Mouse (Mus musculus) forelimb bud, embryonic 11.5 days (tissue): ENCODE measurements around the gene Gprc5b.

ENCODE experiments used
- DNase-seq: peaks from one replicate; pipeline ENCODE4 v3.0.0-alpha.2; 2012; ENCODE audit warnings: low read depth, low spot score

Gprc5b gene

DNA sequence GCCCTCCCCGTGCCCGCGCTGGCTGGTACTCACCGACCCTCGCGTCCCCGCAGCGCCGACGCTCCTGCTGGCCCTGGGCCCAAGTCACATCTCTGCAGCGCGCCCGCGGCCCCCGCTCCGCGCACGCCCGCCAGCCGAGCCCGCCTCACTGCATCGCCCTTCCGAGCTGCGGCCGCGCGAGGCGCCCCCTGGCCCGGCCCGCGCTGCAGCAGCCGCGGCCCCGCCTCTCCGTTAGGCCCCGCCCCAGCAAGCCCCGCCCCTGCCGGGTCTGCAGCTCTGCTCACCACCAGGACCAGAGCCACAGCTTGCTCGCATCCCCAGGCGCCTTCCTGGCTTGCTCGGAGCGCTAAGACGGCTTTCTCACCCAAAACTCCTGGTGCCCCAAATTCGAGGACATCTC, at the start of gene Gprc5b:
Gene Gprc5b, minus strand, starts transcription at position 205 of the 400 bp plus-strand sequence.
- DNase-seq, result peak; percentile 78

DNA sequence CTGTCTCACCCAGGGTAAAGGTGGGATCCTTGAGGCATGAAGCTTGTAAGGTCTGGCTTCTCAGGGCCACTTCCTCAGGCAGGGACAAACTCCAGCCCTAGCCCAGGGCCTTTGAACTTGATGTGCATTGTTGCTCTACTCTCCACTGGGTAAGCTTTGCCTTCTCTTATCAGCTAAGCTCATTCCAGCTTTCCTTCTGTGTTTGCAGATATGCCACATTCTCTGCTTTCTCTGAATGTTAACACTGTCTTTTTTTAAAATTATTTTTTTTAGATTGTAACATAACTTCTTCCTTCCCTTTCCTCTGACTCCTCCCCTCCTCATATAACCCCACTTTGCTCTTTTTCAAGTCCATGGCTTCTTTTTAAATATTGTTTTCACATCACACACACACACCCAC, 46.5 kb upstream of the Gprc5b start:
- no peak for DNase-seq

DNA sequence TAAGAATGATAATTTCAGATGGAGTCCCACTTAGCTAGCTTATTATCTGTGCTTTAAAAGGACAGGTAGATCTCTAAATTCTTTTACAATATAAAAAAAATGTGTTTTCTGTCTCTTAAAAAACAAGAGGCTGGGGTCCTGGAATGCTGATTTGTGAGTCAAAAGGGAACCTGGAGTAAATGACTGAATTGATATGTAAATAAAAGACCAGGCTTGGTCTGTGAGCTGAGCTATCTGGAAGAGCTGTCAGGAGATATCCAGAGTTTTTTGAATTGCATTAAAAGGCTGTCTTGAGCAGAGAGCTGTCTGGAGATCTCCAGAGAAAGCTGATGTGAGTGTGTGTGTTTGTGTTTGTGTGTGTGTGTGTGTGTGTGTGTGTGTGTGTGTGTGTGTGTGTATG, 42.6 kb upstream of the Gprc5b start:
- no peak for DNase-seq

- no peak for DNase-seq
Measured at GRCm38 (mm10) chr7:119034243-119034961, 39.4 kb upstream of the Gprc5b start.

GRCm38 (mm10) chr7:119023394-119023921, 28.4 kb upstream of the Gprc5b start:
- DNase-seq, result peak; percentile 58

- peak; percentile 18 for DNase-seq
Measured at GRCm38 (mm10) chr7:119022238-119023156, 27.5 kb upstream of the Gprc5b start.

DNA sequence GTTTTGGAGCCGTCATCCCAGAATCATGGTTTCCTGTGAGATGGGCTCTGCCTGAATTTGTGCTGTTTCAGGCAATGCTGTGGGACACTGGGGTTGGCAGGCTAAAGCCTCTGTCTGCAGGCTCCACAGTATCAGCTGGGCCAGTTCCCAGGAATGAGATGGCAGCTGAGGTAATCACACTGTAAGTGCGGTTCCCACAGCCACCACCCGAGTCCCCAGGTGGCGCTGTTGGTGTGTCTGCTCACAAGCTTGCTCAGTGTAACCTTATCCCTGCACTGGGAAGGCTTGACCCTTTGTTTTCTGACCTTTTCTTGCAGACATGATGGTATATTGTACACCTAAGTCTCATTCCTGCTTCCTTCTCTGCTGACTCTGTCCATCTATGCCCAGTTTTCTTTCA, 24.5 kb upstream of the Gprc5b start:
- DNase-seq, result peak; percentile 69

DNA sequence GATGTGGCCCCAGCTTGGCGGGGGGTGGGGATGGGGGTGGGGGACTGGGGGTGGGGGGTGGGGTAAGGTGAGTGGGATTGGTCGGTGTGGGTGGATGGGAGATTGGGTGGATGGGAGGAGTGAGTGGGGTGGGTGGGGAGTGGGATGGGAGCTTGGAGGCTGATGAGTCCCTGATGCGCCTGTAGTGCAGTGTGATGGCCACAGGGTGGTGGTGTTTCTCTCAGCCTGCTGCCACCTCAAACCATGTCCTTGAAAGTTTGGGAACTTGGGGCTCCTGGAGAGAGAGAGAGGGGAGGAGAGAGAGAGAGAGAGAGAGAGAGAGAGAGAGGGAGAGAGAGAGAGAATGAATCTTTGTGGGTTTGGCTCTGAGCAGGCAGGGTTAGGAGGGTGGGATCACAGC, 20.7 kb upstream of the Gprc5b start:
- DNase-seq, result peak; percentile 34

GRCm38 (mm10) chr7:119010854-119011529, 16.0 kb upstream of the Gprc5b start:
- DNase-seq, result peak; percentile 56

DNA sequence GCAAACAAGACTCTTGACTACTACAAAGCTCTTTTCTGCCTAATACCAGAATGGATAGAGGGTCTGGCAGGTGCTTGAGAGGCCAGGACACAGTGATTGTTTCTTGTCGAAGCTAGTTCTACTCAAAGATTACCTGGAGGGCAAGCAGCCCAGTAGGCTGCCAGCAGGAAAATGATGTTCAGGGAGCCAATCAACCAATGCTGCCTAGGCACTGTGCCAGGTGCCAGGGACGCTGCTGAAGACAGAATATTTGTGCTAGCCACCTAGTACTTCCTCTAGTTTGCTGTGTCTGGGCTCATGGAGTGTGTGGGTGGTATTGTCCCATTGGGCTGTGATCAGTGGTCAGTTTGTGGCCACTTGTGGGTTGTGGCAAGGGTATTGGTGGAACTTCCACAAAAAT, 7.5 kb upstream of the Gprc5b start:
- no peak for DNase-seq

- no peak for DNase-seq
Measured at GRCm38 (mm10) chr7:119001965-119002364, 7.0 kb upstream of the Gprc5b start.

- no peak for DNase-seq
Measured at GRCm38 (mm10) chr7:118999857-119000256, 4.8 kb upstream of the Gprc5b start.

GRCm38 (mm10) chr7:118996137-118996837, 1.3 kb upstream of the Gprc5b start:
- peak; percentile 93 for DNase-seq

- DNase-seq, result no peak
Measured at GRCm38 (mm10) chr7:118995671-118996070, 660 bp upstream of the Gprc5b start.

DNA sequence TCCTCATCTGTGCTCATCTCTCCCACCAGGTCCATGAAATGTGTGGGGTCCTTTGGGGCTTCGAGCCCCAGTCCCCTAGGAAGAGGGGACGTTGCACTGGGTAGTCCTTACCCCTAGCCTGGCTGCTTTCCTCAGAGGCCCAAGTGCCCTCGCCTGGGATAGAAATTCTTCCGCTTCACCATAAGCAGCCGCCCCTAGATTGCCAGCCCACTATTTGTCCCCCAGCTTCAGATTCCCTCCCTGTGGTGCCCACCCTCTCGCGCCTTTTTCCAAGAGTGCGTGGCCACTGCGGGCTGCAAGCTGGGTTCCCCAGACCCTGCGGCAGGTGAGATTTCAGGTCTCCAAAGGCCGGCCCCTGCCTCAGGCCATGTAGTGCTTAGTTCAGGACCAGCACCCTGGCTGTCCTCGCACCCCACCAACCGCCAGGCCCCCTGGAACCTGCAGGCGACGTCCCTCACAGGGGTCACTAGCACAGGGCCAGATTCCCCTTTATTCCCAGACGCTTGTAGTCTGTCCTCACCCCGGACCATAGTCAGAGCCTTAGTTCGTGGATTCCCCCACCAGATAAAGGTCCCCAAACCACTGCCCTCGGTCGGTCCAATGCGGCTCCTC, 674 bp downstream of the Gprc5b start:
- DNase-seq, result peak; percentile 10

- peak; percentile 24 for DNase-seq
Measured at GRCm38 (mm10) chr7:118993597-118994230, 1.3 kb downstream of the Gprc5b start.

DNA sequence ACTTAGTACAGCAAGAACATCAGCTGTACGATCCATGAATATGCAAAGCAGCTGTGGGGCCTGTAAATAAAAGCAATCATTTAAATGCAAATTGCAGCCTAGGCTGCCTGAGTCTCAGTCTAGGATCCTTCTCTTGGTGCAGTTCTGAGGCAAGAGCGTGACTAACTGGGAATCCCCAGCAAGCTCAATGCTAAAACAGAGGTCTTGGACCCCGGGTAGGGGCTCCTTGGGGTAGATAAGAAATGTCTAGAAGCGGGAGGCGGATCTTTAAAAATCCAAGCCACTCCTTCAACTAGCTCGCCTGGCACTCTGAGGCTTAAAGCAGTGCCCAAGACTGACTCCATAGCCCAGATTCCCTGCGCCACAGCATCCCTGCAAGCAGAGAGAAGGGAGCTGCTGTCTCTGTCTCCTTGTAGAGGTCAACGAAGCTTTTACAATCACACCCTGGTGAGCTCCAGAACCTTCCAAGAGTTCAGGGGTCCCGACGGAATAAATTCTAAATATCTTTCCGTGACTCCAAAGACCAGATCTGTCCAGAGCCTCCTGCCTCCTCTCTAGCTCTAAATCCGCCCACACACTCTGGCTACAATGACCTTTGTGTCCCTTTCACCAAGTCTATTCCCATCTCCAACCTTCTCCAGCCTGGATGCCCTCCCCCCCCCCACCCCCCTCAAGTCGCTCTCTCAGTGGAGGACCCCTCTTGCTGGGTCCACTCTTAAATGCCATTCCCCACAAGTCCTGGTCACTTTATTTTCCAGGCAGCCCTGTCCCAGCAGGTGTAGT, 2.2 kb downstream of the Gprc5b start:
- no peak for DNase-seq

DNA sequence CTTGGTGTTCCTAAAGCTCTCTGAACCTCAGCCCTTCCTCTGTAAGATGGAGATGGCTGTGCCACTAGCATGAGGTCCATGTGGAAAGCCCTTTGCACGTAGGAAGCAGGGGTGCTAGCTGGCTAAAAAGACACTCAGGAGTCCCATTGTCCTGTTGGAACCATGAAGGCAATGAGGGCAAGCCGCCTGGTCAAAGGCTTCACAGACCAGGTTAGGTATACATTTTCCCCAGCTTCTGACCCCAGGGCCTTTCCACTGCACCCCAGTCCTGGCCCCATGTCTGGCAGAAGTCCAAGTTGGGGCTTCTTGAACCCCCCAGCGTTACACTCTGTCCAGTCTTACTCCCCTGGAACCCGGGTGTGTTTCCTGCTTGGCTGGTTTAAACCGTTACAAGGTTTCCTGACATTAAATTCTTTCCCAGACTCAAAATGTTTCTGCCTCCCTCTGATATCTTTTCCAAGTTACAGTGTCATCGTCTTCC, 2.9 kb downstream of the Gprc5b start:
- DNase-seq, result no peak

DNA sequence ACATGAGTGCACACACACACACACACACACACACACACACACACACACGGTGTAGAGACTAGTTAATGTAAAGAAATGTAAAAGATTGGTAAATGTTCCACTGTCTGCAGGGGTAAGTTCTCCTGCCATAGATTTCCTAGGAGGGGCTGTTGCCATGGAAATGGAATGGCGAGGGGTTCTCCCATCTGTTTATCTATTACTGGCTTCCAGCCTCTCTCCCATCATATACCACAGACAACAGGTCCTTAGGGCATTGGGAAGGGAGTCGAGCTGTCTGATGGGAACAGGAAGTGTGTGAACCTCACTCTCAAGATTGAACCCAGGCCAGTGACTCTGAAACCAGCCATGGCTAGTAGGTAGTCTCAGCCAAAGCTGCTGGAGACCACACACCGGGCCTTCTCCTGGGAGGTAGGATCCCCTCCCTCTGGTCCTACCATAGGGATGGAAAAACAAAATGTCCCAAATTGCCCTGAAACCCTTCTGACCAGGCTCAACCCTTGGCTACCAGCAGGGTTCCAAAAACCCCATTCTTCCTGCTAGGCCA, 3.6 kb downstream of the Gprc5b start:
- no peak for DNase-seq
